Mouse (Mus musculus) megakaryocyte-erythroid progenitor cell, adult 5-6 weeks (primary cell): Measurements from ENCODE around the gene Notch1. TPM values are rescaled to one million over a fixed set of nuclear protein-coding genes. Genes with fewer than 3 reads are reported as not detected.

Experiments used
- ATAC-seq: replicated peaks from 2 replicates; pipeline ENCODE4 v1.8.0; 2016; ENCODE audit warnings: mild to moderate bottlenecking, inconsistent platforms; ENCODE audit not compliant: severe bottlenecking, poor library complexity, low FRiP score, low TSS enrichment
- total RNA-seq, 2 experiments: library from RNA; stranded (forward) in 1 of 2; stranded (reverse) in 1 of 2; fragments of 200-1000, 215-1000 nt in 1 of 2; fragments of >200 nt in 1 of 2; fragmentation: Nextera tagmentation in 1 of 2; gene quantifications; 2 replicates each; pipeline ENCODE4 v1.2.3; 2014 to 2017

Gene Notch1
- total RNA-seq, 2 experiments from 2014 or later: 0.56 to 2.6 TPM

GRCm38 (mm10) chr2:26460837-26461236 lies 55.6 kb downstream of the Notch1 start:
- ATAC-seq: no peak

GRCm38 (mm10) chr2:26460097-26460646 lies 56.3 kb downstream of the Notch1 start:
- no peak for ATAC-seq

GRCm38 (mm10) chr2:26459478-26459877 lies 57.0 kb downstream of the Notch1 start:
- ATAC-seq: no peak

- ATAC-seq: no peak
These were observed 57.9 kb downstream of the Notch1 start for GRCm38 (mm10) chr2:26458402-26459124.

GRCm38 (mm10) chr2:26449121-26450060 lies 67.1 kb downstream of the Notch1 start:
- ATAC-seq: no peak

GRCm38 (mm10) chr2:26447451-26447850 lies 69.0 kb downstream of the Notch1 start:
- ATAC-seq: no peak

GRCm38 (mm10) chr2:26446671-26447070 lies 69.8 kb downstream of the Notch1 start:
- no peak for ATAC-seq

- peak; percentile 77 for ATAC-seq
These were observed 70.6 kb downstream of the Notch1 start for GRCm38 (mm10) chr2:26445666-26446445.

- peak; percentile 80 for ATAC-seq
These were observed 71.4 kb downstream of the Notch1 start, which contains the start of gene Sec16a for GRCm38 (mm10) chr2:26444946-26445665. Gene Sec16a (minus strand): TSS chr2:26445216.

GRCm38 (mm10) chr2:26444368-26444767 lies 72.1 kb downstream of the Notch1 start:
- ATAC-seq: no peak

GRCm38 (mm10) chr2:26443876-26444275 lies 72.6 kb downstream of the Notch1 start:
- ATAC-seq: no peak

- ATAC-seq: no peak
These were observed 73.6 kb downstream of the Notch1 start for GRCm38 (mm10) chr2:26442843-26443242.

GRCm38 (mm10) chr2:26441688-26442087 lies 74.8 kb downstream of the Notch1 start:
- no peak for ATAC-seq

GRCm38 (mm10) chr2:26441261-26441660 lies 75.2 kb downstream of the Notch1 start:
- no peak for ATAC-seq

- no peak for ATAC-seq
These were observed 76.8 kb downstream of the Notch1 start for GRCm38 (mm10) chr2:26439671-26440070.

GRCm38 (mm10) chr2:26438373-26438772 lies 78.1 kb downstream of the Notch1 start:
- no peak for ATAC-seq

- ATAC-seq: no peak
These were observed 79.2 kb downstream of the Notch1 start for GRCm38 (mm10) chr2:26437221-26437620.

- ATAC-seq: no peak
These were observed 81.5 kb downstream of the Notch1 start for GRCm38 (mm10) chr2:26434791-26435572.
